Mouse (Mus musculus) heart, adult 2 months (tissue): Measurements from ENCODE around the gene Asic2. TPM values are rescaled to one million over a fixed set of nuclear protein-coding genes. Genes with fewer than 3 reads are reported as not detected.

Source experiments
- DNase-seq, 2 experiments: peaks; one replicate each; pipeline ENCODE4 v3.0.0; 2021
- H3K27ac ChIP-seq: fragments of 200-600 bp; 2 replicates; pipeline ENCODE4 v1.8.1; 2022
- H3K27me3 ChIP-seq: fragments of 200-500 bp; 2 replicates; pipeline ENCODE4 v1.6.1; 2012; ENCODE audit warnings: mild to moderate bottlenecking, low read length, inconsistent platforms, mixed read lengths; ENCODE audit not compliant: control insufficient read depth, insufficient read depth
- H3K36me3 ChIP-seq: fragments of 200-500 bp; 2 replicates; pipeline ENCODE4 v1.6.1; 2012; ENCODE audit warnings: low read length, inconsistent platforms; ENCODE audit not compliant: control insufficient read depth, insufficient read depth
- H3K4me1 ChIP-seq: fragments of 200-500 bp; 2 replicates; pipeline ENCODE4 v1.6.1; 2011; ENCODE audit warnings: low read length; ENCODE audit not compliant: control insufficient read depth, insufficient read depth
- H3K4me3 ChIP-seq: fragments of 200-600 bp; 2 replicates; pipeline ENCODE4 v1.8.1; 2022
- H3K79me2 ChIP-seq: fragments of 200-500 bp; replicated peaks from 2 replicates; pipeline ENCODE4 v1.6.1; 2012; ENCODE audit warnings: mild to moderate bottlenecking, inconsistent platforms, low read length, moderate library complexity, mixed read lengths; ENCODE audit not compliant: control insufficient read depth, insufficient read depth
- H3K9ac ChIP-seq: fragments of 200-500 bp; 2 replicates; pipeline ENCODE4 v1.6.1; 2012; ENCODE audit warnings: low read depth, mild to moderate bottlenecking, control low read depth, inconsistent platforms, low read length, mixed read lengths
- CTCF ChIP-seq: fragments of 200-600 bp; IDR thresholded peaks from 2 replicates; pipeline ENCODE4 v1.8.1; 2022; ENCODE audit warnings: antibody characterized with exemption, mild to moderate bottlenecking, moderate library complexity
- EP300 ChIP-seq: fragments of 200-500 bp; IDR thresholded peaks from 2 replicates; pipeline ENCODE4 v1.6.1; 2011; ENCODE audit warnings: low read depth, low read length, control low read depth; ENCODE audit not compliant: insufficient read depth
- POLR2A ChIP-seq: fragments of 200-500 bp; IDR thresholded peaks from 2 replicates; pipeline ENCODE4 v1.6.1; 2011; ENCODE audit warnings: mild to moderate bottlenecking, low read depth, low read length, control low read depth; ENCODE audit not compliant: insufficient read depth
- WGBS: fragments of 180-500 bp; shearing (Covaris S2); methylation state at CpG from one replicate; pipeline ENCODE4 v1.1.7; 2018; 5-methylcytosine and 5-hydroxymethylcytosine counted together
- intact Hi-C: fragments of 180-260 bp; cut with DNase I; formaldehyde crosslinking; loops from one replicate; pipeline ENCODE4 v1.15.1; 2025
- polyA plus RNA-seq: library from polyadenylated mRNA; depleted of rRNA; stranded (reverse); fragments of >200 nt; gene quantifications from 2 replicates; pipeline ENCODE4 v1.2.3, GENCODE M21; 2012
- total RNA-seq, 2 experiments: library from RNA; stranded (reverse); gene quantifications; 2 replicates each; pipeline ENCODE4 v1.2.3; 2021

Gene Asic2
- total and polyA plus RNA-seq, 3 experiments = not detected

DNA sequence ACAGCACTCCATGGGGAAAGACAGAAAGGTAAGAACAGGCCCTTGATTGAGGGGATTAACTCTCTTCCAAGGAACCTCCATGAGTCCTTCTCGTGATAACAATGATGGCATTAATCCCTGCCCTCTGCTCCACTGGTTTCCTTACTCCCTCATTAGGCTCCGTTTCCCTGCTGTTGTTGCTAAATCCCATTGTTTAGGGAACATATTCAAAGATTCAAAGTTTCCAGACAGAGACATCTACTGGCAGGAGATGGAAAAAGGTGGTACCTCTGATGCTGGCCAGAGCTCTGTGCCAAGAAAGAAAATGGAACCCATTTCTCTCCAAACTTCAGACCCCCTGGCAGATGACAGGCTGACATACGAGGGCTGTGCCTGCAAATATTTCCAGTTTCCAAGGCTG is 203.5 kb downstream of the Asic2 start:
- Histone ChIP-seq H3K79me2 (no peaks in the 10 kb centered on the region), H3K4me3 (no peak overlapping the region), H3K27me3 (no peaks in the 10 kb centered on the region), H3K4me1 (no peaks in the 10 kb centered on the region; the same call in 1 of the 2 replicates), H3K27ac (no peak overlapping the region), H3K9ac (no peak overlapping the region), H3K36me3 (no peaks in the 10 kb centered on the region)
- no peak for DNase-seq
- TF ChIP-seq CTCF (0 out of 2 replicates have a peak, but pooled peaks have one; percentile 5), POLR2A (no peak)
- intact Hi-C loops = no loop called here
- WGBS = 13% methylated on average over 3 of the region's 3 CpGs

DNA sequence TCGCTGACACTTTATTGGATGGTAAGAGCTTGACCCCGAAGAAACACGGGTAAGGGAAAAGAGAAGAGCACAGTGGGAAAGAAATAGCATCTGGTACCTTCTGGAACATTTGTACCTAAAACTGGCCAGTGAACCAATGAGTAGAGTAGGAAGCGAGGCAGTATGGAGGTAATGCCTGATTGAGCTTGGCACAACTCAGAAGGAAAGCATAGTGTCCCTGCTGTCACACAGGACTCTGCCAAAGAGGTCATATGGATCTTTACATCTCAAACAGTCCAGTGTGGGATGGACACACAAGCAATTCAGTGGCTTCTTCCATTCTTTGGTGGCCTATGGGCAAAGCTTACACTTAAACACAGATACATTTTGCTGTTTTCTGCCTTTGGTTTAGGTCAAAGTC is 211.0 kb downstream of the Asic2 start:
- Histone ChIP-seq H3K27me3 (0 out of 2 replicates have a peak, but pooled peaks cover 1% of the 10 kb centered on the region), H3K4me3 (no peak overlapping the region), H3K27ac (no peak overlapping the region), H3K9ac (no peak overlapping the region), H3K79me2 (no peaks in the 10 kb centered on the region), H3K36me3 (no peaks in the 10 kb centered on the region), H3K4me1 (no peaks in the 10 kb centered on the region)
- intact Hi-C loops = no loop called here
- TF ChIP-seq CTCF = no peak
- no peak for TF ChIP-seq POLR2A
- TF ChIP-seq EP300 = no peak
- 83% methylated on average over 4 of the region's 4 CpGs for WGBS
- no peak for DNase-seq

DNA sequence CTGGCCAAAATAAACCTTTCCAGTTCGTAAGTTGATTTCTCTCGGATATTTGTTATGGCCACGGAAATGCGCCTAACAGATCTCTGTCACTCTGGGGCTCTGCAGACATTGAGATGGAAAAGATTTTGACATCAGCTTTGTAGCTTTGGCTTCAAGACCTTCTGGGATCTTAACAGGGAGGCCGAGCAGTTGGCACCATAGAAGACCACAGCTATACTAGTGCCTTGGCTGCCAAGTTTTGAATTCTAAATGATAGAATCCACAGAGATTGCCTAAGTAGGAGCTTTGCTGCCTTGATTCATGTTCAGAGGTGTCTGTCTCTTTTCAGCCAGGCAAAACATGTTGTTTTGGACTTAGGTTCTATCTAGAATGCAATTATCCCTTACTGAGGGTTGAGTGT is 217.4 kb downstream of the Asic2 start:
- Histone ChIP-seq H3K4me3 (no peak overlapping the region), H3K27me3 (peaks cover 3% of the 10 kb centered on the region; the same call in 1 of the 2 replicates), H3K27ac (no peak overlapping the region), H3K36me3 (no peaks in the 10 kb centered on the region), H3K79me2 (no peaks in the 10 kb centered on the region), H3K9ac (no peak overlapping the region), H3K4me1 (no peaks in the 10 kb centered on the region)
- DNase-seq = no peak
- intact Hi-C loops = no loop called here
- WGBS = 81% methylated on average over 5 of the region's 5 CpGs
- TF ChIP-seq POLR2A (no peak), EP300 (no peak), CTCF (no peak)

DNA sequence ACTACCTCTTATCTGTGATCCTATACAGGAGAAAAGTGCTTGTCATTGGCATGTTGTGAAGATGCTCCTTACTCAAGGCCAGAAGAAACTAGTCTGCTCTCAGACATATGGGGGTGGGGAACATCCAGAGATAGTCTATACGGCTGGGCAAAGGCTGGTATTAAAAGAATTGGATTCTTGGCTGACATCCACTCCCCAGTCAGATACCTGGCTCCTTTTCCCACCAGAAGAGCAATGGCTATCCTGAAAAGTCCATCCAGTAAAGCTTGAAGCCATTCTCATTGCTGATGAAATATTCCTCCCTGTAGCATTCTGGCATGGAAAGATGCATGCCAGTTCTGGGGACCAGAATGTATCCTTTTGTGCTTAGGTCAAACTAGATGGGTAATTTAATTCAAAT is 218.2 kb downstream of the Asic2 start:
- H3K4me1 ChIP-seq = no peaks in the 10 kb centered on the region
- no peaks in the 10 kb centered on the region for H3K79me2 ChIP-seq
- intact Hi-C loops = no loop called here
- TF ChIP-seq EP300 (no peak), POLR2A (no peak), CTCF (no peak)
- H3K9ac ChIP-seq = no peak overlapping the region
- no peak overlapping the region for H3K4me3 ChIP-seq
- no peak overlapping the region for H3K27ac ChIP-seq
- peaks cover 3% of the 10 kb centered on the region; the same call in 1 of the 2 replicates for H3K27me3 ChIP-seq
- H3K36me3 ChIP-seq = no peaks in the 10 kb centered on the region
- WGBS = 50% methylated on average over 1 of the region's 1 CpGs
- no peak for DNase-seq

DNA sequence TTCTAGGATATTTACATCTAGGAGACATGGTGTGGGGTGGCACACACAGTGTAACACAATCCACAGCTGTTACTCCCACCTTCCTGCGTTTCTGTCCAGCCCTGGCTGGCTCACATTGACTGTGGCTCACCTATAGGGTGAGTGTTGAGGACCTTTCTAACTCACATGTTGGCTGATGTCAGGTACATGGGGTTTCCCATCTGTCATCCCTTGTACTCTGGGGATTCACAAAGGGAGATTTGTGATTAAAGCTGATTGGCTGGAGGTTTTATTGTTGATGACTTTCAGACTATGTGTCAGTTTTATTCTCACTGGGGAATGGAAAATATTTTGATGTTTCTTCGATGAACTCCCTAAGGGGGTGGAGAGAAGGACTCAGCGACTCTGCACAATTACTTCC is 229.3 kb downstream of the Asic2 start:
- TF ChIP-seq POLR2A (no peak), EP300 (no peak), CTCF (no peak)
- Histone ChIP-seq H3K4me1 (no peaks in the 10 kb centered on the region), H3K27ac (no peak overlapping the region), H3K9ac (no peak overlapping the region), H3K79me2 (no peaks in the 10 kb centered on the region), H3K36me3 (no peaks in the 10 kb centered on the region), H3K4me3 (no peak overlapping the region), H3K27me3 (no peaks in the 10 kb centered on the region)
- intact Hi-C loops = no loop called here
- no peak for DNase-seq
- WGBS = 38% methylated on average over 3 of the region's 3 CpGs

DNA sequence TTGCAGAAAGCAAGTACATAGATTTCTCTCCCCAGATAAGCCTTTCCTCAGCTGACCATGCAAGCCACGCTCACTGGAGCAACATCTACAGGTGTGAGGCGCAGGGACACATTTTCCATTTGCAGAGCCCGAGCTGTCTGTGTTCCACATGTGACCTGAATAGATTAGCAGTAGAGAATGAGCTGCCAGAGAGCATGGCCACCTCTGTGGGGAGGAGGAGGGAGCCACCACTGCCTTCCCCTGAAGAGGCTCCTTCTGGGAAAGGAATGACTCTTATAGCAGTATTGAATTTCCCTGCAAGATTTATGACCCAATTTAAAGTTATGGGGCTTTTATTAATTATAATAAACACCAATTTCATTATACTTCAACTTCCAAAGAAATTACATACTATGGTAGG is 230.5 kb downstream of the Asic2 start:
- no peak overlapping the region for H3K9ac ChIP-seq
- WGBS = 49% methylated on average over 3 of the region's 3 CpGs
- no peak overlapping the region for H3K4me3 ChIP-seq
- no peak overlapping the region for H3K27ac ChIP-seq
- H3K4me1 ChIP-seq = no peaks in the 10 kb centered on the region
- no peak for DNase-seq
- H3K27me3 ChIP-seq = no peaks in the 10 kb centered on the region
- no peaks in the 10 kb centered on the region for H3K79me2 ChIP-seq
- no peaks in the 10 kb centered on the region for H3K36me3 ChIP-seq
- TF ChIP-seq CTCF = no peak
- no peak for TF ChIP-seq EP300
- no peak for TF ChIP-seq POLR2A
- intact Hi-C loops = no loop called here

DNA sequence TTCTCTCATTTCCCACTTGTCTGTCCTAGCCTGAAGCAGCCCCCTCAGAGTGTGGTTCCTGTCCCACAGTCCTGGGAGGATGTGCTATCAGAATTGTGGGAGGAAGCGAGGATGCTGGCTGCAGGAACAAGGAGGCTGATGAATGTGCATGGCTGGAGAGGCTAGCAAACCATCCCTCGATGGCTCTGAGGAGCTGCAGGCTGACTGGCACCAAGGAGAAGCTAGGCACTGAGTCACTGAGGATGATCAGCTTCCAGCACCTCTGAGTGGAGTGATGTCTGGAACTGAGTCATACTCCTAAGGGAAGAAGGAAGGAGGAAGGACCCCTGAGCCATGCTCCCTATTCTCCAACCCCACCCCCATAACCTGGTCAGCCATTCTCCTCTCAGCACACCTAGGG is 246.2 kb downstream of the Asic2 start:
- 38% methylated on average over 2 of the region's 2 CpGs for WGBS

More for the DNA sequence above, 246.2 kb downstream of the Asic2 start:
- Histone ChIP-seq H3K27ac (no peak overlapping the region), H3K27me3 (0 out of 2 replicates have a peak, but pooled peaks cover 2% of the 10 kb centered on the region), H3K4me3 (no peak overlapping the region), H3K36me3 (no peaks in the 10 kb centered on the region), H3K9ac (no peak overlapping the region), H3K79me2 (no peaks in the 10 kb centered on the region), H3K4me1 (no peaks in the 10 kb centered on the region)
- no peak for DNase-seq
- TF ChIP-seq POLR2A (no peak), CTCF (no peak), EP300 (no peak)
- intact Hi-C loops = no loop called here
